Mouse (Mus musculus): Measurements from ENCODE around the gene Ppp4c. TPM values are rescaled to one million over a fixed set of nuclear protein-coding genes. Genes with fewer than 3 reads are reported as not detected.

Ppp4c gene
- polyA plus RNA-seq, 1 experiment: 482 TPM

- 93% methylated on average over 8 of the region's 8 CpGs for WGBS
- Histone ChIP-seq H3K4me3 (ENCODE audit: control insufficient read depth, insufficient read depth, low read length) (no peak overlapping the region), H3K4me1 (replicated peaks; ENCODE audit: control insufficient read depth, insufficient read depth, low read length) (peaks cover 5% of the 10 kb centered on the region), H3K27me3 (ENCODE audit: control insufficient read depth, insufficient read depth, low read length) (no peaks in the 10 kb centered on the region), H3K27ac (ENCODE audit: control insufficient read depth, insufficient read depth, low read length) (no peak overlapping the region), H3K36me3 (ENCODE audit: control insufficient read depth, insufficient read depth, low read length) (no peaks in the 10 kb centered on the region)
- TF ChIP-seq POLR2A (IDR thresholded peaks at IDR 0.05; ENCODE audit: control insufficient read depth, extremely low read depth, insufficient read depth, low read length, poor library complexity): no peak
- TF ChIP-seq CTCF (IDR thresholded peaks at IDR 0.05; ENCODE audit: borderline replicate concordance, control insufficient read depth, extremely low read depth, insufficient read depth, low read length, poor library complexity): no peak
- no peak for DNase-seq
These were observed 24.2 kb upstream of the Ppp4c start for GRCm38 (mm10) chr7:126816494-126816893.

GRCm38 (mm10) chr7:126815726-126816222 is 23.5 kb upstream of the Ppp4c start:
- DNase-seq: no peak
- 81% methylated on average over 8 of the region's 8 CpGs for WGBS

GRCm38 (mm10) chr7:126809723-126810369 is 17.6 kb upstream of the Ppp4c start:
- Histone ChIP-seq H3K36me3 (ENCODE audit: control insufficient read depth, insufficient read depth, low read length) (no peaks in the 10 kb centered on the region), H3K4me3 (ENCODE audit: control insufficient read depth, insufficient read depth, low read length) (no peak overlapping the region), H3K4me1 (replicated peaks; ENCODE audit: control insufficient read depth, insufficient read depth, low read length) (peaks cover 14% of the 10 kb centered on the region), H3K27ac (ENCODE audit: control insufficient read depth, insufficient read depth, low read length) (no peak overlapping the region), H3K27me3 (ENCODE audit: control insufficient read depth, insufficient read depth, low read length) (no peaks in the 10 kb centered on the region)
- no peak for DNase-seq
- TF ChIP-seq CTCF (IDR thresholded peaks at IDR 0.05; ENCODE audit: borderline replicate concordance, control insufficient read depth, extremely low read depth, insufficient read depth, low read length, poor library complexity) (no peak), POLR2A (IDR thresholded peaks at IDR 0.05; ENCODE audit: control insufficient read depth, extremely low read depth, insufficient read depth, low read length, poor library complexity) (no peak)
- WGBS: 79% methylated on average over 5 of the region's 5 CpGs

More at GRCm38 (mm10) chr7:126815726-126816222, 23.5 kb upstream of the Ppp4c start:
- H3K36me3 ChIP-seq (ENCODE audit: control insufficient read depth, insufficient read depth, low read length): no peaks in the 10 kb centered on the region
- no peak overlapping the region for H3K27ac ChIP-seq (ENCODE audit: control insufficient read depth, insufficient read depth, low read length)
- H3K4me1 ChIP-seq (replicated peaks; ENCODE audit: control insufficient read depth, insufficient read depth, low read length): peaks cover 5% of the 10 kb centered on the region
- H3K27me3 ChIP-seq (ENCODE audit: control insufficient read depth, insufficient read depth, low read length): no peaks in the 10 kb centered on the region
- TF ChIP-seq CTCF (IDR thresholded peaks at IDR 0.05; ENCODE audit: borderline replicate concordance, control insufficient read depth, extremely low read depth, insufficient read depth, low read length, poor library complexity): no peak
- no peak for TF ChIP-seq POLR2A (IDR thresholded peaks at IDR 0.05; ENCODE audit: control insufficient read depth, extremely low read depth, insufficient read depth, low read length, poor library complexity)
- no peak overlapping the region for H3K4me3 ChIP-seq (ENCODE audit: control insufficient read depth, insufficient read depth, low read length)

GRCm38 (mm10) chr7:126808703-126809455 is 16.6 kb upstream of the Ppp4c start:
- no peaks in the 10 kb centered on the region for H3K27me3 ChIP-seq (ENCODE audit: control insufficient read depth, insufficient read depth, low read length)
- no peak overlapping the region for H3K27ac ChIP-seq (ENCODE audit: control insufficient read depth, insufficient read depth, low read length)
- H3K4me3 ChIP-seq (ENCODE audit: control insufficient read depth, insufficient read depth, low read length): peak overlapping the region; percentile 53
- TF ChIP-seq POLR2A (IDR thresholded peaks at IDR 0.05; ENCODE audit: control insufficient read depth, extremely low read depth, insufficient read depth, low read length, poor library complexity) (no peak), CTCF (IDR thresholded peaks at IDR 0.05; ENCODE audit: borderline replicate concordance, control insufficient read depth, extremely low read depth, insufficient read depth, low read length, poor library complexity) (no peak)
- no peaks in the 10 kb centered on the region for H3K36me3 ChIP-seq (ENCODE audit: control insufficient read depth, insufficient read depth, low read length)
- DNase-seq: peak; percentile 61
- WGBS: 2% methylated on average over 43 of the region's 43 CpGs
- H3K4me1 ChIP-seq (replicated peaks; ENCODE audit: control insufficient read depth, insufficient read depth, low read length): peaks cover 10% of the 10 kb centered on the region

- WGBS: 90% methylated on average over 4 of the region's 4 CpGs
- Histone ChIP-seq H3K36me3 (ENCODE audit: control insufficient read depth, insufficient read depth, low read length) (no peaks in the 10 kb centered on the region), H3K4me1 (replicated peaks; ENCODE audit: control insufficient read depth, insufficient read depth, low read length) (peaks cover 9% of the 10 kb centered on the region), H3K27me3 (ENCODE audit: control insufficient read depth, insufficient read depth, low read length) (no peaks in the 10 kb centered on the region), H3K27ac (ENCODE audit: control insufficient read depth, insufficient read depth, low read length) (no peak overlapping the region), H3K4me3 (ENCODE audit: control insufficient read depth, insufficient read depth, low read length) (no peak overlapping the region)
- no peak for DNase-seq
- no peak for TF ChIP-seq CTCF (IDR thresholded peaks at IDR 0.05; ENCODE audit: borderline replicate concordance, control insufficient read depth, extremely low read depth, insufficient read depth, low read length, poor library complexity)
- TF ChIP-seq POLR2A (IDR thresholded peaks at IDR 0.05; ENCODE audit: control insufficient read depth, extremely low read depth, insufficient read depth, low read length, poor library complexity): no peak
These were observed 15.1 kb upstream of the Ppp4c start for GRCm38 (mm10) chr7:126807405-126807804.

- no peak for DNase-seq
- peaks cover 9% of the 10 kb centered on the region for H3K4me1 ChIP-seq (replicated peaks; ENCODE audit: control insufficient read depth, insufficient read depth, low read length)
- H3K36me3 ChIP-seq (ENCODE audit: control insufficient read depth, insufficient read depth, low read length): no peaks in the 10 kb centered on the region
- no peaks in the 10 kb centered on the region for H3K27me3 ChIP-seq (ENCODE audit: control insufficient read depth, insufficient read depth, low read length)
- H3K27ac ChIP-seq (ENCODE audit: control insufficient read depth, insufficient read depth, low read length): no peak overlapping the region
- 94% methylated on average over 6 of the region's 6 CpGs for WGBS
- TF ChIP-seq CTCF (IDR thresholded peaks at IDR 0.05; ENCODE audit: borderline replicate concordance, control insufficient read depth, extremely low read depth, insufficient read depth, low read length, poor library complexity) (no peak), POLR2A (IDR thresholded peaks at IDR 0.05; ENCODE audit: control insufficient read depth, extremely low read depth, insufficient read depth, low read length, poor library complexity) (no peak)
- no peak overlapping the region for H3K4me3 ChIP-seq (ENCODE audit: control insufficient read depth, insufficient read depth, low read length)
These were observed 14.7 kb upstream of the Ppp4c start for GRCm38 (mm10) chr7:126806956-126807355.

Data from thymus, adult 2 months (tissue).